Mouse (Mus musculus): ENCODE measurements at regions not wholly inside any gene's neighbourhood (a gene's known extent, or its start where the extent isn't known, plus 50 kb on each side); places are given as distances from the start of the nearest gene placed in this dataset.

DNA sequence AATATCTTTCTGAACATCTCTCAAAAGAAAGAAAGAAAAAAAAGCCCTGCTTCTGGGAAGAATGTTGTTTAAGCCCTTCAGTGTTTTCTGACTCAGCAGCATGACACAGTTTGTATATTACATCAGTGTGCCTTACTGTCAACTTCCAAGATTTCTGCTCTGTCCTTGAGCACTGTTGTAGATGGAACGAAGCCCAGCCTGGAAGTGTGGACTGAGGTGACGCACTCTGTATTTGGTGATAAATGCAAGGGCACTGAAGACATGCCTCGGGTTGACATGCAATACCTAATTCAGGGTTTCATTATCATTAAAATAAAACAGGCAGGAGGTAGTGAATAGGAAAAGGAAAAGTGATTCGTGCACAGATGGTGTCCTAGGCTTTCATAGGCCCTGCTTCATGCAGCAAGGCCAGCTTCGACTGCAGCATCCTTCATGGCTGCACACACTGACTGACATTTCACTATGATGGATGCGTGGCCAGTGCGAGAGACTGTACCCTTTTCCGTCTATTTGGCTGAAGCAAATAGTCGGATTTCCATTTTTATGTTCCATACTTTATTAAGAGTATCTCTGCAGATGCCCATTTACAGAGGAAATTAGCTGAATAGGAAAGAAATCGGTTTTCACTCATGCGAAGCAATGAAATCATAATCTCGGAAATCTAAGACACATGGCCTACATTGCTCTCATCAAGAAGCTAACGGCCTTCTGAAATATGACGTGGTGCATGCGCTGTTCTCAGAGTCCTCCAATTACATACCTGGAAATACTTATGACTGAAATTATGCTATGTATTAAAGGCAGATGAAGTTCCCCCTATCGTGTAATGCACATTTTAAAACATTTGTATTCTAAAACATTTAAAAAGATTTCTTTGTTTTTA, 400.7 kb upstream of the Nr5a2 start:
- Histone ChIP-seq H3K4me2 (replicated peaks) (no peak overlapping the region), H3K27me3 (no peaks in the 10 kb centered on the region), H3K36me3 (no peaks in the 10 kb centered on the region), H3K9ac (replicated peaks) (no peak overlapping the region), H3K4me1 (replicated peaks) (0 out of 2 replicates have a peak, but pooled peaks cover 2% of the 10 kb centered on the region), H3K4me3 (replicated peaks) (no peak overlapping the region), H3K9me3 (no peaks in the 10 kb centered on the region), H3K27ac (peak overlapping the region; percentile 19; the same call in 1 of the 2 replicates)
- WGBS = 79% methylated on average over 16 of the region's 16 CpGs
- no peak for ATAC-seq

GRCm38 (mm10) chr1:137355941-137356512, 395.8 kb upstream of the Nr5a2 start:
- no peaks in the 10 kb centered on the region for H3K9me3 ChIP-seq
- no peak for ATAC-seq
- H3K27me3 ChIP-seq = no peaks in the 10 kb centered on the region
- WGBS = 65% methylated on average over 4 of the region's 4 CpGs
- H3K4me2 ChIP-seq (replicated peaks) = no peak overlapping the region
- 0 out of 2 replicates have a peak, but pooled peaks cover 2% of the 10 kb centered on the region for H3K4me1 ChIP-seq (replicated peaks)
- H3K27ac ChIP-seq = no peak overlapping the region
- no peak overlapping the region for H3K9ac ChIP-seq (replicated peaks)
- no peak overlapping the region for H3K4me3 ChIP-seq (replicated peaks)
- no peaks in the 10 kb centered on the region for H3K36me3 ChIP-seq

GRCm38 (mm10) chr1:137352390-137353027, 392.3 kb upstream of the Nr5a2 start:
- H3K4me1 ChIP-seq (replicated peaks) = no peaks in the 10 kb centered on the region
- no peaks in the 10 kb centered on the region for H3K9me3 ChIP-seq
- H3K36me3 ChIP-seq = no peaks in the 10 kb centered on the region
- no peak overlapping the region for H3K4me3 ChIP-seq (replicated peaks)
- H3K4me2 ChIP-seq (replicated peaks) = no peak overlapping the region
- WGBS = 92% methylated on average over 5 of the region's 5 CpGs
- no peaks in the 10 kb centered on the region for H3K27me3 ChIP-seq
- no peak overlapping the region for H3K27ac ChIP-seq
- ATAC-seq = no peak
- no peak overlapping the region for H3K9ac ChIP-seq (replicated peaks)

- ATAC-seq = no peak
- H3K27ac ChIP-seq = no peak overlapping the region
- no peak overlapping the region for H3K9ac ChIP-seq (replicated peaks)
- no peak overlapping the region for H3K4me2 ChIP-seq (replicated peaks)
- no peaks in the 10 kb centered on the region for H3K27me3 ChIP-seq
- H3K4me3 ChIP-seq (replicated peaks) = no peak overlapping the region
- no peaks in the 10 kb centered on the region for H3K9me3 ChIP-seq
- WGBS = 85% methylated on average over 2 of the region's 2 CpGs
- no peaks in the 10 kb centered on the region for H3K36me3 ChIP-seq
- H3K4me1 ChIP-seq (replicated peaks) = peaks cover 10% of the 10 kb centered on the region; the same call in 1 of the 2 replicates
Observed at GRCm38 (mm10) chr1:137334137-137334536, 373.9 kb upstream of the Nr5a2 start.

DNA sequence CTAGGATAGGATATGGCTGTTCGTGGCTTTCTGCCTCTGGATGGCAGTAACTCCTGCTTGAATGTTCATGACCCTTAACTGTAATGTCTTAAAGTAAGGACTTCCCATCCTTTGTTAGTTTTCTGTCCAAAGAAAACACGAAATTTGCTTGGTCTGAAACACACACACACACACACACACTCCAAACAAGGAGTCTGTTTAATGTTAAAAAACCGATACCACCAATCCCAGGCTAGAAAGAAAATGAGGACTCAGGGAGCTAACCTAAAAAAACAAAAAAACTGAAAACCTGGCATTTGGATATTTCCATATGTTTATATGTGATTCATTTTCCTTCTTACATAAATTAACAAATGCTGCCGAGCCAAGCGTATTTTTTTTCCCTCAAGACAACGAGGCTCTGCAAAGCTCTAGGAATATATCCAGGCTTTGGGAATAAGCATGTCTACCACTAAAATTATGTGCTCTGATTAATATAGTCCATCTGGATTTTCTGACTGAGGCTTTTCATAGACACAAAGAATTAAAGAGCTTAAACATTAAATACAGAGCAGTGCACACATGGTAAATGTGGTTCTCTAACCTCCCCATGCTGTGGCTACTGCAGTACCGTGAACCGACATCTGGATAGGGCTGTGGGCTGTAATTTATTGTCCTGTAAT, 372.0 kb upstream of the Nr5a2 start:
- H3K27me3 ChIP-seq = no peaks in the 10 kb centered on the region
- H3K4me2 ChIP-seq (replicated peaks) = no peak overlapping the region
- no peak overlapping the region for H3K27ac ChIP-seq
- peaks cover 10% of the 10 kb centered on the region; the same call in 1 of the 2 replicates for H3K4me1 ChIP-seq (replicated peaks)
- no peaks in the 10 kb centered on the region for H3K9me3 ChIP-seq
- 62% methylated on average over 8 of the region's 8 CpGs for WGBS
- peak; percentile 74; the same call in 1 of the 2 replicates for ATAC-seq
- no peaks in the 10 kb centered on the region for H3K36me3 ChIP-seq
- no peak overlapping the region for H3K4me3 ChIP-seq (replicated peaks)
- H3K9ac ChIP-seq (replicated peaks) = no peak overlapping the region

- no peak for ATAC-seq
- whole genome bisulfite sequencing = 68% methylated on average over 5 of the region's 5 CpGs
- H3K27ac ChIP-seq = no peak overlapping the region
Observed at GRCm38 (mm10) chr1:137331746-137332107, 371.5 kb upstream of the Nr5a2 start.

DNA sequence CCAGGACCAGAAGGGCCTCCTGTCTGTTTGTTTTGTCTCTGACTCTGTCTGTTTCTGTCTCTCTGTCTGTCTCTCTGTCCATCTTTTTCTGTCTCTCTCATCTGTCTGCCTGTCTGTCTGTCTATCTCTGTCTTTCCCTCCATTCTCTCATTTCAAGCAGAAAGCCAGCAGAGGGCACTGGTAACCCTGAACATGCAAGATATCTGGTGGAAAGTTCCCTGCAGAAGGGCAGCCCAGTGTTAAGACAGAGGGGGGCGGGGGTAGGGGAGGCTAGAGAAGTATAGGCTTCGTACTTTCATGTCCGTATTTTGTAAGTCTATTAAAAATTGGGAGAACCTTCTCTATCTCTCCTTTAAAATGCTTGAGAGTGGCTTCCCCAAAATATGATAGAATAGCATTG, 370.4 kb upstream of the Nr5a2 start:
- no peaks in the 10 kb centered on the region for H3K27me3 ChIP-seq
- 33% methylated on average over 3 of the region's 3 CpGs for WGBS
- no peaks in the 10 kb centered on the region for H3K36me3 ChIP-seq
- H3K4me1 ChIP-seq (replicated peaks) = peaks cover 10% of the 10 kb centered on the region; the same call in 1 of the 2 replicates
- H3K4me2 ChIP-seq (replicated peaks) = no peak overlapping the region
- H3K27ac ChIP-seq = no peak overlapping the region
- ATAC-seq = 0 out of 2 replicates have a peak, but pooled peaks have one; percentile 58
- H3K4me3 ChIP-seq (replicated peaks) = no peak overlapping the region
- H3K9me3 ChIP-seq = no peaks in the 10 kb centered on the region
- H3K9ac ChIP-seq (replicated peaks) = no peak overlapping the region

More at GRCm38 (mm10) chr1:137331746-137332107, 371.5 kb upstream of the Nr5a2 start:
- Histone ChIP-seq H3K4me2 (replicated peaks) (no peak overlapping the region), H3K9ac (replicated peaks) (no peak overlapping the region), H3K27me3 (no peaks in the 10 kb centered on the region), H3K36me3 (no peaks in the 10 kb centered on the region), H3K4me3 (replicated peaks) (no peak overlapping the region), H3K9me3 (no peaks in the 10 kb centered on the region), H3K4me1 (replicated peaks) (peaks cover 10% of the 10 kb centered on the region; the same call in 1 of the 2 replicates)

DNA sequence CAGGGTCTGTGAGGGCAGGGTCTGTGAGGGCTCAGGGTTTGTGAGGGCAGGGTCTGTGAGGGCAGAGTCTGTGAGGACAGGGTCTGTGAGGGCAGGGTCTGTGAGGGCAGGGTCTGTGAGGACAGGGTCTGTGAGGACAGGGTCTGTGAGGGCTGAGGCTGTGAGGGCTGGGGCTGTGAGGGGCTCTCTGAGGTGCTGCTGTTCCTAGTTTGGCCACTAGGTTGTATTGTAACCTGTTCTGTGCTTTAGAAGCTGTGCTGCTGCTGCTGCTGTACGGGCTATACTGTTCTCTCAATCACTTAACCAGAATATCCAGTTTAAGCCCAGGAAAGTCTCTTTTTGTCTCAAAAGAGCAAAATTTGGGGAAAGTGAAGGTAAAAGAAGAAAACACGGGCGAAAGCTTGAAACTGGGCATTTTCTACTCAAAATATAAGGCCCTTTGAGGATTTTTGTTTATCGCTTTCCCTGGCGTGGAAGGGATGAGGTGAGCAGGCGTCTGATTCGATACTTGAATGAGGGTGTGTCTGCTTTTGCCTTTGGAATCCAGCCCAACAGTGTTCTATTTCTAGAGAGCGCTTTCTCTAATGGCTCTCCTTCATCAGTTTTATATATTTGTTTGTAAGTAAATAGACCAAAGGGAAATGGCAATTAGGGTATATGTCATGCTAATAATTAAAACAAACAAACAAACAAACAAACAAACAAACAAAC, 363.8 kb upstream of the Nr5a2 start:
- Histone ChIP-seq H3K27me3 (no peaks in the 10 kb centered on the region), H3K4me3 (replicated peaks) (no peak overlapping the region), H3K4me2 (replicated peaks) (no peak overlapping the region; the same call in 1 of the 2 replicates), H3K36me3 (no peaks in the 10 kb centered on the region), H3K9ac (replicated peaks) (no peak overlapping the region), H3K4me1 (replicated peaks) (no peaks in the 10 kb centered on the region; the same call in 1 of the 2 replicates), H3K9me3 (no peaks in the 10 kb centered on the region), H3K27ac (peak overlapping the region; percentile 14)
- peak; percentile 93 for ATAC-seq
- WGBS = 40% methylated on average over 8 of the region's 8 CpGs

DNA sequence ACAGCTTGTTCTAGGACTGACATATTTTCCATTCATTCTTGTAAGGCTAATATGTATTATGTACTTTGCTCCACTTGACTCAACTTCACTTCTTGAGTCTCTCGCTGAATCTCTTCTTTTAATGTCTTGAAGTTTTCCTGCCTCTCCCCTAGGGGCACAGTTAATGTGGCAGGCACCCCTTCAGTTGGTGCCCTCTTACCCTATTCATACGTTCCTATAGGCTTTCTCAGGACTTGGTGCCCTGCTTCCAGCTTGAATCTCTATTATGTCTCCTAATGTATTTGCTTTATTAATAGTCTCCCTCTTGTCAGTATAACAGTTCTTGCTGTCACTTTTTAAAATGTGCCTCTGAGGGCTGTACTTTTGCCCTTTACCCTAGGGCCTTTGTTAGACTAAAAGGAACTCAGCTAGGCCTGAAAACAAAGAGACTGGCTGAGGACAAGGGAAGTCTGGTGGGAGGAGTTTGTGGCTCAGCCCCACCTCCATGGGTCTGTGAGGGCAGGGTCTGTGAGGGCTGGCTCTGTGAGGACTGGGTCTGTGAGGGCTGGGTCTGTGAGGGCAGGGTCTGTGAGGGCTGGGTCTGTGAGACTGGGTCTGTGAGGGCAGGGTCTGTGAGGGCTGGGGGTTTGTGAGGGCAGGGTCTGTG, 362.9 kb upstream of the Nr5a2 start:
- WGBS = 17% methylated on average over 2 of the region's 2 CpGs
- peak; percentile 73 for ATAC-seq

DNA sequence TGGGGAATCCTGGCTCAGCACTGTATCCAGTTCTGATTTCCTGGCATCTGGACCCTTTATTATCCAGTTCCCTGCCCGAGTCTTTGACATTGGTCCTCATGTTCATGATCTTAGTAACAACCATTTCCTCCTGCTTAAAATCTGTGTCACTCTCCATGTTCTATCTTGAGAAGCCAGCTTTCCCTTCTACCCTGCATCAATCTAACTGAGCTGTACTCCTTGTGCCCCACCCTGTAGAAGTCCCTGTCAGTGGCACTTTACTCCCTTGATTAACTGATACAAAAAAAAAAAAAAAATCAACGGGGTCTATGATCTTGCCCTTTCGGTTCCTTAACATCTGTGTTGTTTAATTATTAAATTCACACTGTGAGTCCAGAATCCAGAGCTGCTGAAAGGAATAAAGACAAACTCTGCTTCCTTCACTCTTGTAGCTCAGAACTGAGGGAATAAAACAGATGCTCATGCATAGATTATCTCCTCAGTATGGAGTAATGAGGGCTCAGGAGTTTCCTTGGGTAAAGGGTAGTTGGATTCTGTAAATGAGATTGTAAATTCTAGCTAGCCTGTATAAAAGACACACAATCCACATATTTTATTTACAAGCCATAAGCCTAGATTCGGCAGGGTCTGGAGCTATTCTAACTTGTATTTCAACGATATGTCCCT, 342.6 kb upstream of the Nr5a2 start:
- 83% methylated on average over 5 of the region's 5 CpGs for WGBS
- H3K4me3 ChIP-seq (replicated peaks) = no peak overlapping the region
- H3K36me3 ChIP-seq = no peaks in the 10 kb centered on the region
- no peak overlapping the region for H3K27ac ChIP-seq
- no peaks in the 10 kb centered on the region for H3K27me3 ChIP-seq
- ATAC-seq = no peak
- no peaks in the 10 kb centered on the region for H3K4me1 ChIP-seq (replicated peaks)
- H3K9ac ChIP-seq (replicated peaks) = no peak overlapping the region
- no peak overlapping the region for H3K4me2 ChIP-seq (replicated peaks)
- no peaks in the 10 kb centered on the region for H3K9me3 ChIP-seq

More for the DNA sequence above, 362.9 kb upstream of the Nr5a2 start:
- H3K4me1 ChIP-seq (replicated peaks) = no peaks in the 10 kb centered on the region; the same call in 1 of the 2 replicates
- H3K27me3 ChIP-seq = no peaks in the 10 kb centered on the region
- no peaks in the 10 kb centered on the region for H3K36me3 ChIP-seq
- H3K27ac ChIP-seq = peak overlapping the region; percentile 25; the same call in 1 of the 2 replicates
- H3K4me3 ChIP-seq (replicated peaks) = no peak overlapping the region
- no peaks in the 10 kb centered on the region for H3K9me3 ChIP-seq
- no peak overlapping the region for H3K9ac ChIP-seq (replicated peaks)
- no peak overlapping the region for H3K4me2 ChIP-seq (replicated peaks)
